Mouse (Mus musculus): ENCODE results near the gene Olfr120. TPM values are rescaled to one million over a fixed set of nuclear protein-coding genes. Genes with fewer than 3 reads are reported as not detected.
"Not testable (repeated sequence)": the region's sequence is repeated elsewhere in the genome, so short reads cannot be mapped to it uniquely, and the experiment has no call there.

Olfr120 gene
- total RNA-seq (2012; rRNA removed), result not detected in 2 replicates

GRCm38 (mm10) chr17:37721508-37721907, at the start of gene Olfr120:
Gene Olfr120 (plus strand): TSS chr17:37721808.
- DNase-seq (ENCODE audit: low read depth, low spot score), result no peak
- Histone ChIP-seq H3K4me1 (ENCODE audit: control insufficient read depth in 2 of 2, insufficient read depth in 2 of 2, low read length in 2 of 2, poor library complexity in 1 of 2) (no peaks in the 10 kb centered on the region), H3K9ac (ENCODE audit: insufficient read depth, low read depth, low read length, poor library complexity, severe bottlenecking) (no peak within 1 kb of the TSS), H3K4me3 (ENCODE audit: insufficient read depth in 1 of 2, low read depth in 1 of 2, low read length in 2 of 2, poor library complexity in 1 of 2, severe bottlenecking in 1 of 2) (no peak within 1 kb of the TSS), H3K27ac (ENCODE audit: insufficient read depth, low read depth, low read length, poor library complexity, severe bottlenecking) (no peak within 1 kb of the TSS), H3K9me3 (ENCODE audit: control insufficient read depth, insufficient read depth, low read depth, low read length) (no peaks in the 10 kb centered on the region), H3K36me3 (ENCODE audit: control insufficient read depth, insufficient read depth, low read length, poor library complexity, severe bottlenecking) (no peaks in the 10 kb centered on the region)
- in situ Hi-C loops (cut with MboI; ENCODE audit: low sequenced_read_pairs in 2 of 2, unreplicated experiment in 2 of 2), result no loop called here
- TF ChIP-seq ZC3H11A (IDR thresholded peaks at IDR 0.05; ENCODE audit: borderline replicate concordance, low read depth, low read length) (no peak), ZNF384 (IDR thresholded peaks at IDR 0.05; ENCODE audit: low read depth, low read length) (no peak), CHD2 (IDR thresholded peaks at IDR 0.05; ENCODE audit: low read depth, low read length) (no peak), MAFK (IDR thresholded peaks at IDR 0.05; ENCODE audit: insufficient read depth, low read depth, low read length) (no peak), HCFC1 (IDR thresholded peaks at IDR 0.05; ENCODE audit: borderline replicate concordance, insufficient read depth, low read length) (no peak)

GRCm38 (mm10) chr17:37696264-37696663, 25.3 kb upstream of the Olfr120 start, which contains the start of gene Olfr119:
Gene Olfr119 (plus strand): TSS chr17:37696564.
- in situ Hi-C loops (cut with MboI; ENCODE audit: low sequenced_read_pairs in 2 of 2, unreplicated experiment in 2 of 2); H3K36me3 ChIP-seq (ENCODE audit: control insufficient read depth, insufficient read depth, low read length, poor library complexity, severe bottlenecking); H3K4me3 ChIP-seq (ENCODE audit: insufficient read depth in 1 of 2, low read depth in 1 of 2, low read length in 2 of 2, poor library complexity in 1 of 2, severe bottlenecking in 1 of 2); H3K9ac ChIP-seq (ENCODE audit: insufficient read depth, low read depth, low read length, poor library complexity, severe bottlenecking); H3K4me1 ChIP-seq (ENCODE audit: control insufficient read depth in 2 of 2, insufficient read depth in 2 of 2, low read length in 2 of 2, poor library complexity in 1 of 2); H3K9me3 ChIP-seq (ENCODE audit: control insufficient read depth, insufficient read depth, low read depth, low read length); DNase-seq (ENCODE audit: low read depth, low spot score); H3K27ac ChIP-seq (ENCODE audit: insufficient read depth, low read depth, low read length, poor library complexity, severe bottlenecking): not testable (repeated sequence)

GRCm38 (mm10) chr17:37738070-37738469, 16.5 kb downstream of the Olfr120 start:
- no peak for DNase-seq (ENCODE audit: low read depth, low spot score)

GRCm38 (mm10) chr17:37768307-37768706, 46.7 kb downstream of the Olfr120 start, which contains the start of gene Olfr122:
Gene Olfr122 (plus strand): TSS chr17:37768607.
- Histone ChIP-seq H3K4me1 (ENCODE audit: control insufficient read depth in 2 of 2, insufficient read depth in 2 of 2, low read length in 2 of 2, poor library complexity in 1 of 2) (no peaks in the 10 kb centered on the region), H3K4me3 (ENCODE audit: insufficient read depth in 1 of 2, low read depth in 1 of 2, low read length in 2 of 2, poor library complexity in 1 of 2, severe bottlenecking in 1 of 2) (no peak within 1 kb of the TSS), H3K9me3 (ENCODE audit: control insufficient read depth, insufficient read depth, low read depth, low read length) (no peaks in the 10 kb centered on the region), H3K9ac (ENCODE audit: insufficient read depth, low read depth, low read length, poor library complexity, severe bottlenecking) (no peak within 1 kb of the TSS), H3K36me3 (ENCODE audit: control insufficient read depth, insufficient read depth, low read length, poor library complexity, severe bottlenecking) (no peaks in the 10 kb centered on the region), H3K27ac (ENCODE audit: insufficient read depth, low read depth, low read length, poor library complexity, severe bottlenecking) (no peak within 1 kb of the TSS)
- in situ Hi-C loops (cut with MboI; ENCODE audit: low sequenced_read_pairs in 2 of 2, unreplicated experiment in 2 of 2), result no loop called here
- no peak for TF ChIP-seq HCFC1 (IDR thresholded peaks at IDR 0.05; ENCODE audit: borderline replicate concordance, insufficient read depth, low read length)
- no peak for DNase-seq (ENCODE audit: low read depth, low spot score)

More at GRCm38 (mm10) chr17:37738070-37738469, 16.5 kb downstream of the Olfr120 start:
- Histone ChIP-seq H3K27ac (ENCODE audit: insufficient read depth, low read depth, low read length, poor library complexity, severe bottlenecking) (no peak overlapping the region), H3K4me1 (ENCODE audit: control insufficient read depth in 2 of 2, insufficient read depth in 2 of 2, low read length in 2 of 2, poor library complexity in 1 of 2) (no peaks in the 10 kb centered on the region), H3K9ac (ENCODE audit: insufficient read depth, low read depth, low read length, poor library complexity, severe bottlenecking) (no peak overlapping the region), H3K9me3 (ENCODE audit: control insufficient read depth, insufficient read depth, low read depth, low read length) (no peaks in the 10 kb centered on the region), H3K36me3 (ENCODE audit: control insufficient read depth, insufficient read depth, low read length, poor library complexity, severe bottlenecking) (no peaks in the 10 kb centered on the region), H3K4me3 (ENCODE audit: insufficient read depth in 1 of 2, low read depth in 1 of 2, low read length in 2 of 2, poor library complexity in 1 of 2, severe bottlenecking in 1 of 2) (no peak overlapping the region)
- TF ChIP-seq MAFK (IDR thresholded peaks at IDR 0.05; ENCODE audit: insufficient read depth, low read depth, low read length) (no peak), HCFC1 (IDR thresholded peaks at IDR 0.05; ENCODE audit: borderline replicate concordance, insufficient read depth, low read length) (no peak), ZNF384 (IDR thresholded peaks at IDR 0.05; ENCODE audit: low read depth, low read length) (no peak), ZC3H11A (IDR thresholded peaks at IDR 0.05; ENCODE audit: borderline replicate concordance, low read depth, low read length) (no peak), CHD2 (IDR thresholded peaks at IDR 0.05; ENCODE audit: low read depth, low read length) (no peak)
- in situ Hi-C loops (cut with MboI; ENCODE audit: low sequenced_read_pairs in 2 of 2, unreplicated experiment in 2 of 2), result no loop called here

Other genes with a start within 250 kb of the Olfr120 start
- 0.21 and 0.27 TPM in 2 replicates for gene H2-M2, start 238.3 kb upstream of the Olfr120 start, total RNA-seq (2012; rRNA removed)
- not detected in 2 replicates for gene Olfr110, start 229.3 kb upstream of the Olfr120 start, total RNA-seq (2012; rRNA removed)
- gene Olfr111, start 213.8 kb upstream of the Olfr120 start, total RNA-seq (2012; rRNA removed), result not detected in 2 replicates
- gene Olfr112, start 152.4 kb upstream of the Olfr120 start, total RNA-seq (2012; rRNA removed), result not detected in 2 replicates
- gene Olfr113, start 144.1 kb upstream of the Olfr120 start, total RNA-seq (2012; rRNA removed), result not detected in 2 replicates
- gene Olfr114, start 129.1 kb upstream of the Olfr120 start, total RNA-seq (2012; rRNA removed), result not detected in 2 replicates
- gene Olfr115, start 94.7 kb upstream of the Olfr120 start, total RNA-seq (2012; rRNA removed), result not detected in 2 replicates
- not detected in 2 replicates for gene Olfr116, start 94.6 kb upstream of the Olfr120 start, total RNA-seq (2012; rRNA removed)
- gene Olfr117, start 58.0 kb upstream of the Olfr120 start, total RNA-seq (2012; rRNA removed), result not detected in 2 replicates
- 0.13 and 0.16 TPM in 2 replicates for gene Olfr118, start 54.8 kb upstream of the Olfr120 start, total RNA-seq (2012; rRNA removed)
- gene Olfr119, start 25.2 kb upstream of the Olfr120 start, total RNA-seq (2012; rRNA removed), result not detected in 2 replicates
- gene Olfr121, start 27.0 kb downstream of the Olfr120 start, total RNA-seq (2012; rRNA removed), result not detected in 2 replicates
- gene Olfr122, start 46.8 kb downstream of the Olfr120 start, total RNA-seq (2012; rRNA removed), result not detected in 2 replicates
- not detected in 2 replicates for gene Olfr123, start 71.7 kb downstream of the Olfr120 start, total RNA-seq (2012; rRNA removed)
- gene Olfr124, start 78.1 kb downstream of the Olfr120 start, total RNA-seq (2012; rRNA removed), result not detected in 2 replicates
- gene Olfr125, start 111.1 kb downstream of the Olfr120 start, total RNA-seq (2012; rRNA removed), result not detected in 2 replicates
- gene Olfr126, start 125.7 kb downstream of the Olfr120 start, total RNA-seq (2012; rRNA removed), result not detected in 2 replicates
- gene Olfr127, start 178.6 kb downstream of the Olfr120 start, total RNA-seq (2012; rRNA removed), result not detected in 2 replicates
- not detected in 2 replicates for gene Olfr128, start 198.7 kb downstream of the Olfr120 start, total RNA-seq (2012; rRNA removed)
- not detected in 2 replicates for gene Olfr761, start 231.3 kb downstream of the Olfr120 start, total RNA-seq (2012; rRNA removed)